Mouse (Mus musculus): ENCODE data around the gene Ubqln4.

DNA sequence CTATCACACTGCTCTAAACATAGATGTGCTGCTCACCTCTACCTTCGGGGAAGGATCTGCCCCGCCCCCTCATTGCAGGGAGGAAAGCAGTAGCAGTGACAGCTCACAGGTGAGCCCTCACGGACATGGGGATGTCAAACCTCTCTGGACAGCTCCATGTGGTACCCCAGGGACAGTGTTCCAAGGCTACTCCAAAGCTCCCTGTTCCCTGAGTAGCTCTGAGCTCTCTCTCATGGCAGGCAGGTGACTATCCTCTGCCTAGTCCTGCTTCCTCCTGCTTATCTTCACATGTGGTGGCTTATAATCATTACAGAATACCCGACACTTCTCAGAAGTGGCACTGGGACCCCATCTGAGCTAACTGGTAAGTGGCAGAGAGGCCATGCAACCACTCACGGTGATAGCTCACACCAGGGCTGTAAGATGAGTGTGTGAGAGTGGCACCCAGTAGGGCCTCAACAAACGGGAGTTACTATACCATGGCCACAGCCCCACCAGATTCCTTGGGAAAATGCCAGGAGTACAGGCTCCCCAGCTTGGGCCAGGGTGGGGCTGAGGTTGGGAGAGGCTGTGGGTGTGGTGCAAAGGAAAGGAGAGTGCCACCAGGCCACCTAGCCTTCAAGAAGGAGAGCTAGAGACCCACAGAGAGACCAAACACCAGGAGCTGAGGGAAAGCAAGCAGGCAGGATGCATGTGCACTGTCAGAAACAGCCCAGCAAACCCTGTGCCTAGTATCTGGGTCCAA lies 6.7 kb upstream of the Ubqln4 start:
- TF ChIP-seq POLR2A (IDR thresholded peaks at IDR 0.05; ENCODE audit: control insufficient read depth, extremely low read depth, insufficient read depth, low read length, poor library complexity) (no peak), CTCF (IDR thresholded peaks at IDR 0.05; ENCODE audit: borderline replicate concordance, control insufficient read depth, extremely low read depth, insufficient read depth, low read length, poor library complexity) (no peak)

All from thymus, adult 2 months (tissue).